Mouse (Mus musculus): Measurements from ENCODE around the gene Prickle1. TPM values are rescaled to one million over a fixed set of nuclear protein-coding genes. Genes with fewer than 3 reads are reported as not detected.

The Prickle1 gene
- 100 to 1,000 TPM in 1 of 2 experiments, 10 to 100 TPM in 1; 92.0 to 103 TPM for total RNA-seq (2021)

GRCm38 (mm10) chr15:93595746-93596145 is at the start of gene Prickle1:
Gene Prickle1 (minus strand): TSS chr15:93595891.
- intact Hi-C loops (cut with DNase I), result loop anchor here (2.0 to 5.0 kb wide), 3 partner anchors 95 to 617 kb away; no protein-coding TSS in a partner anchor
- DNase-seq (ENCODE audit: low spot score in 2 of 2), result peak; percentile 87 to 93

GRCm38 (mm10) chr15:93640221-93640620 is 44.5 kb upstream of the Prickle1 start:
- DNase-seq (ENCODE audit: low spot score in 2 of 2), result no peak
- intact Hi-C loops (cut with DNase I), result no loop called here

GRCm38 (mm10) chr15:93636976-93637375 is 41.3 kb upstream of the Prickle1 start:
- intact Hi-C loops (cut with DNase I), result no loop called here
- no peak for DNase-seq (ENCODE audit: low spot score in 2 of 2)

- intact Hi-C loops (cut with DNase I), result no loop called here
- no peak for DNase-seq (ENCODE audit: low spot score in 2 of 2)
Observed at GRCm38 (mm10) chr15:93635603-93636002, 39.9 kb upstream of the Prickle1 start.

DNA sequence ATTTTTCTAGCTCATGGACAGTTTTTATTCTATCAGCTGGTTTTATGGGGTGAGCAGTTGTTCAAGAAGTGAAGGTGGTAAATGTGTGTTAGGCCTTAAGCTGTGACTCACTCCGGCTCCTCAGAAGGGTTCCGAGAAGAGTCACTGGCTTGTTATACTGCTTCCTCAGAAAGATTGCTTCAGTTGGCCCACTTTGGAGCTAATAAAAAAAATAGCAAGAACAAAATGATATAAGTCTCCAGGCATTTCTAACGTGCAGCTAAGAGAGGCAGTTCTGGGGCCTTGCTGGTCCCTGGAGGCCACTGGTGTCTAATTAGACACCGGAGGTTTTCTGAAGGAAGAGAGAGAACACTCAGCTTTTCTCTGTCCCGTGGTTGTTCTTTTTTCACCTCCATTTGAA is 38.8 kb upstream of the Prickle1 start:
- intact Hi-C loops (cut with DNase I), result no loop called here
- DNase-seq (ENCODE audit: low spot score in 2 of 2), result no peak

DNA sequence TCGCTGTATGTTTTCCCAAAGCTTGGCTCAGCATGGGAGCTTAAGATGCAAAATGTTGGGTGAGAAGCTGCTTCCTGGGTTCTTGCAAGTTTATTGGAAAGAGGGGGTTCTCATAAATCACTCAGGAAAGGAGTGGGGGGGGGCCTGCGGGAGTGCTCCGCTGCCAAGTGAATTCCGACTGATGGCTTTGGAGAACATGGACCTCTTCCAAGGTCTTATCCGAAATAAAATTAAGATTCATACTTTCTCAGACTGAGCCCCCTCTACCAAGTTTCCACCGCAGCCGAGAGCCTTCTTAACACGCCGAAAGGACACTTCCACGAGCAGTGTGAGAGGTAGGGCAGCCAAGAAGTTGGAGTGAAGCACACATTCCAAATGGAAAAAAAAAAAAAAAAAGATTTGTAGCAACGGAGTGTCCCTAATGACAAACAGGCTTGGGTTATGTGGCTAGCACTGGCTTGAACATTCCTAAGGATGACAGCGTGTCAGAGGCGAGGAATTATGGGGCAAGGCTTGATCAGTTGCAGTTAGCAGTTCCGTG is 34.4 kb upstream of the Prickle1 start:
- intact Hi-C loops (cut with DNase I), result no loop called here

GRCm38 (mm10) chr15:93629201-93629600 is 33.5 kb upstream of the Prickle1 start:
- intact Hi-C loops (cut with DNase I), result no loop called here
- DNase-seq (ENCODE audit: low spot score in 2 of 2), result no peak

More for the DNA sequence above, 34.4 kb upstream of the Prickle1 start:
- no peak for DNase-seq (ENCODE audit: low spot score in 2 of 2)

GRCm38 (mm10) chr15:93627836-93628797 is 32.4 kb upstream of the Prickle1 start:
- DNase-seq (ENCODE audit: low spot score in 2 of 2), result no peak
- intact Hi-C loops (cut with DNase I), result no loop called here

DNA sequence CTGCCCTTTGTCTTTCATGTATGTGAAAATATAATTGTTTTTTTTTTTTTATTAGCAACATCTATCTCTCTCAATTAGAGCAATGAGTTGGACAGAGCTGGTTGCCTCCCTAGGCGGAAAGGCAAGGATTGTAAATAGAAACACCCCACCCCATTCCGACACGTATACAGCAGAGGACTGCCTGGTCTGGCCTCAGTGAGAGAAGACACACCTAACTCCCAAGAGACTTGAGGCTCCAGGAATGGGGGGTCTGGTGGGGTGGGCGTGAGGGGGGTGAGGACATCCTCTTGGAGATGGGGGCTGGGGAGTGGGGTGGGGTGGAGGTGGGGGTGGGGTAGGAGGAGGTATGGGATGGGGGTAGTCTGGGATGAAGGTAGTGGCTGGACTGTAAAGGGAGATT is 23.9 kb upstream of the Prickle1 start:
- DNase-seq (ENCODE audit: low spot score in 2 of 2), result no peak
- intact Hi-C loops (cut with DNase I), result no loop called here

DNA sequence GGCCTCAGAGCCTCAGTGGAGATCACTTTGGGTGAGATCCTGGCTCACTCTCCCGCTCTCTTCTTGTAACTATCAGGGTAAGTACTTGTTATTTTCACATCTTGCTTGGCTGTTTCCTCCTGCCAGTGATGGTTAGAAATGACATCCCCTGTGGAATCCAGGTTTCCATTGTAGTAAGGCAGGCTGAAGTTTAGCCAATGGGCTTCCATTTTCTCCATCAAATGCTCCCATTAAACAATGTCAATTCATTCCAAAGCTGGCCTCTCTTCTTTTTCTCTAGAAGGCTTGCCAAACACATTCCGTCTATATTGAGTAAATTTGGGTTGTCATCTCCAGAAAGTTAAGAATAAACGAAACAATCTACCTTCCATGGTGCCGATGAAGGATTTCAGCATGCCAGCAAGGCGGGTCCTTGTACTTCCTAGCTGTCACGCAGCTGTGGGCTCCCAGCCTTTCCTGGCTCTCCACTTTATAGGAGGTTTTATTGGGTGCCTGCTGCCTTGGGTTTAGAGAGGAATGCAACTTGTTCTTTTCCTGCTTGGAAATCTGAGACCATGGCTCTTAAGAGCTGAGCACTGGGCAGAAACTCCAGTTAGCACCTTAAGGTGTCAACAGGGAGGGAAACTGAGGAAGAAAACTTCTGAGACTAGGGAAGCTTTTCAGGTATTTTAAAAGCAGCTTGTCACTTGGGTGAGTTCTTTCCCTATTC is 22.9 kb upstream of the Prickle1 start:
- DNase-seq (ENCODE audit: low spot score in 2 of 2), result no peak
- intact Hi-C loops (cut with DNase I), result no loop called here

DNA sequence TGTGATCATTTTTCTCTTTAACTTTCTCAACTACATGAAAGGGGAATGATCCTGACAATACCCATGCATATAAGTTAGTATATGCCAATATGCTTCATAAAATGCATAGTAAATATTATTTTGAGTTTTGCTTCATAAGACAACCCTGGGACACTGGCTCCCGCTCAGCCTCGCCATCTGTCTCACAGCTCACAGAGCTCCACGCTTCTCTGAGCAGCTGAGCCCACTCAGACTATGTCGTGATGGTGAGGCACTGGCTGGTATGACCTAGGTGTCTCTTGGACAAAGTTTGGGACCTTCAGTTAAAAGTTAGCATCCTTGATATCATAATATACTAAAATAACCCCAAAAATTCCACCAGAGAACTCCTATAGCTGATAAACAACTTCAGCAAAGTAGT is 20.6 kb upstream of the Prickle1 start:
- intact Hi-C loops (cut with DNase I), result no loop called here
- no peak for DNase-seq (ENCODE audit: low spot score in 2 of 2)

- no peak for DNase-seq (ENCODE audit: low spot score in 2 of 2)
- intact Hi-C loops (cut with DNase I), result no loop called here
Observed at GRCm38 (mm10) chr15:93615031-93615430, 19.3 kb upstream of the Prickle1 start.

DNA sequence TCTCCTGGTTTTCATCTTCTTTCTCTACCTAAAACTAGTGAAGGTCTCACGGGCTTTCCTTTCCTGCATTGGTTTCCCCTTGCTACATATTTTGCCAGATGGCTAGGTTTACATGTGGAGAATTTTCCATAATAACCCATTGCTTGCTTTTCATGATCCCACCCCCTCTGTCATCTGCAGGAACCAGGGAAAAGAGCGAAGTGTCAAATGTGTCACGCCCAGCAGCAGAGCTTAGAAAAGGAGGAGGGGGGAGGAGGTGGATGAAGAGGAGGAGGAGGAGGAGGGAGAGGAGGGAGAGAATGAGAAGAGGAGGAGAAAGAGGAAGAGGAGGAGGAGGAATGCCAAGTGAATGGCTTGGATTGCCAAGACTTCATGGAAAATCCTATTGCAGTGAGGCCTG is 17.9 kb upstream of the Prickle1 start:
- intact Hi-C loops (cut with DNase I), result no loop called here
- no peak for DNase-seq (ENCODE audit: low spot score in 2 of 2)

GRCm38 (mm10) chr15:93611536-93612300 is 16.0 kb upstream of the Prickle1 start:
- DNase-seq (ENCODE audit: low spot score in 2 of 2), result no peak
- intact Hi-C loops (cut with DNase I), result no loop called here

- peak in 1 of 2 experiments; percentile 61 for DNase-seq (ENCODE audit: low spot score in 2 of 2)
- intact Hi-C loops (cut with DNase I), result no loop called here
Observed at GRCm38 (mm10) chr15:93610721-93611201, 15.1 kb upstream of the Prickle1 start.

DNA sequence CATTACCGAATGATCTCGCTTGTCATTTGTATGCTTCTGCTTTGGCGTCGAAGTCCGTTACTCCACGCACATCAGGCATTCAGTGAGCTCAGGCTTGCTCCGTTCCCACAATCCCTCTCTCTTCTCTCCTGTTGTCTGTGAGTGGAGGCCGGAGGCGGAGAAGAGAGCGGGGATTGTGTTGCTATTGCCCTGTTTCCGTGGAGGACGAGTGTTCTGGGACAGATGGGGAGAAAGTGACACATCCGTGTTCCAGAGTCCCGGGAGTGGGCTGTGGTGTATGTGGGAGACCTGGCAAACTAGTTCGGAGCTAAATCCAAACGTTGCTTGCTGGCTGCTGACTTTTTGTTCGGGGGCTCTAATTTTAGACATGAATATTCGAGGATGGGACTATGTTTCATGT is 14.6 kb upstream of the Prickle1 start:
- intact Hi-C loops (cut with DNase I), result no loop called here
- DNase-seq (ENCODE audit: low spot score in 2 of 2), result peak; percentile 77 to 83

- intact Hi-C loops (cut with DNase I), result no loop called here
- no peak for DNase-seq (ENCODE audit: low spot score in 2 of 2)
Observed at GRCm38 (mm10) chr15:93602850-93603249, 7.2 kb upstream of the Prickle1 start.

DNA sequence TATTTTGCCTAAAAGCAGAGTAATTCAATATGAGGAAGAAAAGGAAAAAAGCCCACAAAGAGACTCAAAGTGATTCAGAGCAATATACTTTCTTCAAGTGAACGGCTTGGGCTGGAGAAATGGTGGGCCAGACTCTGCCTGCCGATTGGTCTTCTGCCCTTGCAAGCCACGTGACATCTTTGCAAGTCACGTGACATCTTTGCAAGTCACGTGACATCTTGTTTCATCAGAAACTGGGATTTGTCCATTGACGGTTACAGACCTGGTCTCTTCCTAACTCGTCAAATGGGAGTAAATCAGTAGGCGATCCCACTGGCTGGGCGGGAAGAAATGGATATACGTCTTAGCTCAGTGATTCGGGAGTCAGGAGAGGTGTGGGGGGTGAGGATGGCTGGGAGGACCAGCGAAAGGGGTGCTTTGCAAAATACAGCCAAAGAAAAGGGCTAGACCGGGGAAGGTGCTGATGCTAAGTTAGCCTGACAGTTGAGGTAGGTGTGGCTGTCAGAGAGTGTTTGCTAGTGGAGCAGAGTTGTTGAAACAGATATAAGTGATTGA is 5.8 kb upstream of the Prickle1 start:
- intact Hi-C loops (cut with DNase I), result no loop called here
- no peak for DNase-seq (ENCODE audit: low spot score in 2 of 2)

DNA sequence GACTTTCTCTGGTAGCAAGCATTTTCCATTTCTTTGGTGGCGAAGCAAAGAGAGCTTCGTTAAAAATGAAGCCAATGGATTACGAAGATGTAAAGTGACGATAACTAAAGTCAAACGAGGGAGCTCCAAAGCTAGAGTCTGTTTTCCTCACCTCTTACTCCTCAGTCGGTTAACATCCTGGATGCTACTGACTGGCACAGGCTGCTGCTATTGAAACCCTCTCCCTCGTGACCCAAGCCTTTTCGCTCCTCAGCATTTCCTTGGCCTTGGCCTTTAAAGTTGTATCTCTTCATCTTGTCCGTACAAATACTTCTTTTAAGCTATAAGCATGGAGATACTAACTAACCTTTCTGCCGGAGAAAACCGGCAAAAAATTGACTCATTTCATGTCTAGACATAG is 1.3 kb upstream of the Prickle1 start:
- intact Hi-C loops (cut with DNase I), result loop anchor here (2.0 to 5.0 kb wide), 3 partner anchors 94 to 615 kb away; no protein-coding TSS in a partner anchor
- no peak for DNase-seq (ENCODE audit: low spot score in 2 of 2)
